Mouse (Mus musculus) right cerebral cortex, postnatal 10 days (tissue): Measurements from ENCODE around the gene Lbx2.

Experiments used
- DNase-seq, 2 experiments: peaks; one replicate each; pipeline ENCODE4 v3.0.0; 2021; ENCODE audit warnings: low spot score in 2 of 2

The Lbx2 gene

DNA sequence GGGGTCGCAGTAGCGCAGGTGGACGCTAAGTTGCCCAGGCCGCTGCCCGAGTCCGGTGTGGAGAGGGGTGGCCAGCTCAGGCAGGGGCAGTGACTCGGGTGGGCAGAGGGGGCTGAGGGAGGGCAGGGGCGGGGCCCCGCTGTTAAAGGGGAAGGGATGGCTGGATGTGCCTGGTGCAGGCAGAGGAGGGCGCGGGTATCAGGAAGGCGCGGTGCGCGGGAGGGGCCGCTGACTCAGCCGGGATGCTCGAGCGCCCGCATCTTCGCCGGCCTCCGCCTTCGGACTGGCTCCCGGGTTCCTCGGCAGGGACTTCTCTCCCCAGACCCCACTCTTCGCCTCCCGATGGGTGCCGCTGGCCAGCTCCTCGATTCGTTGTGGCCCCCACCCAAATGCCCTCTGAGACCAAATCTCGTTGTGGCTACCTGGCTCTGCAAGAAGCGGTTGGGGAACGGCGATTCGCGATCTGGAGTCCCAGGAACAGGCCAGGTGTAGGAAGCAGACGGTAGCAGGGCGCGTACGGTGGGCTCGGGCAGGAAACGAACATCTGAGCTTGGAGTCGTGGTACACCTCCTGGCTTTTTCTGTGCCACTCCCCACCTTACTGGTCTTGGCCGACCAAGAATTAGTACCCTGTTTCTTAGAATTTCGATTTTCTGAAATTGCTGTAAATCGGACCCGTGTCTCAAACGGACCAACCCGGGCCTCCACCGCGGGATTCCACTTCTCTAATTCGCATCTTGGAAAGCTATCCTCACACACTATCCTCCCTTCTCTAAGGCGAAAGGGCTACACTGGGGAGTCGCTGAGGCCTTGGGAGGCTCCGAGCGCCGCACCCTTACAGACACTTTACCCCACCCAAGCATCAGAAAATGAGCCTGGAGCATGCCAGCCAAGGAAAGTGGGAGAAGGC lies 15.6 kb upstream of the Lbx2 start:
- no peak for DNase-seq

DNA sequence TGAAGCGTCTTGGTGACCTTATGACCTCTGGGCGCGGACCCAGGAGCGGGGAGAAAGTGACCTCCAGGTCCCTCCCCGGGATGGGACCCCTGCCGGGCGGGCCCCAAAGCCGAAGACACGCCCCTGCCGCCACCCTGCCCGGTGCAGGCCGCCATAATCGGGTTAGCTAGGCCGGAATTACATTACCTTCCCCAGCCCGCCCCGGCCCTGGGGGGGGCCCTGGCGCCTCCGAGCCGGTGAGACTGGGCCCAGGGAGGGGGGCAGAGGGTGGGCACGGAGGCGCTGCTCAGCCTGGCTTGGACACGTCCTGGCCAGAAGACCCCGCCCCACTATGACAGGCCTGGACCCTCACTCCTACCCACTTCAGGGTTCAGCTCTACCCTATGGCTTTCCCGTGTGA lies 14.9 kb upstream of the Lbx2 start:
- no peak for DNase-seq

DNA sequence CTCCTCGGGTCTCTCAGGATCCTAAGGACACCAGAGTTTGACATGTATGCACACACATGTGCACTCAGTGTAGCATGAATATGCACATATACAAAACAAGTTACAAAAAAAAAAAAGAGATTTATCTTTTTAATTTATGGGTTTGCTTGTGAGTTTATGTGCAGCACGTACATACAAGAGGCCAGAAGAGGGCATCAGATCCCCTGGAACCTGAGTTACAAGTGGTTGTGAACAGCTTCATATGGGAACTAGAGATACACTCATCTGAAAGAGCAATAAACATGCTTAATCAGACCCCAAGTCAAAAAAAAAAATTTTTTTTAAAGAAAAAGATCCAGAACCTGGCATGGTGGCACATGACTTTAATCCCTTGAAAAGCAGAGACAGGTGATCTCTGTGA lies 11.2 kb upstream of the Lbx2 start:
- DNase-seq: no peak

DNA sequence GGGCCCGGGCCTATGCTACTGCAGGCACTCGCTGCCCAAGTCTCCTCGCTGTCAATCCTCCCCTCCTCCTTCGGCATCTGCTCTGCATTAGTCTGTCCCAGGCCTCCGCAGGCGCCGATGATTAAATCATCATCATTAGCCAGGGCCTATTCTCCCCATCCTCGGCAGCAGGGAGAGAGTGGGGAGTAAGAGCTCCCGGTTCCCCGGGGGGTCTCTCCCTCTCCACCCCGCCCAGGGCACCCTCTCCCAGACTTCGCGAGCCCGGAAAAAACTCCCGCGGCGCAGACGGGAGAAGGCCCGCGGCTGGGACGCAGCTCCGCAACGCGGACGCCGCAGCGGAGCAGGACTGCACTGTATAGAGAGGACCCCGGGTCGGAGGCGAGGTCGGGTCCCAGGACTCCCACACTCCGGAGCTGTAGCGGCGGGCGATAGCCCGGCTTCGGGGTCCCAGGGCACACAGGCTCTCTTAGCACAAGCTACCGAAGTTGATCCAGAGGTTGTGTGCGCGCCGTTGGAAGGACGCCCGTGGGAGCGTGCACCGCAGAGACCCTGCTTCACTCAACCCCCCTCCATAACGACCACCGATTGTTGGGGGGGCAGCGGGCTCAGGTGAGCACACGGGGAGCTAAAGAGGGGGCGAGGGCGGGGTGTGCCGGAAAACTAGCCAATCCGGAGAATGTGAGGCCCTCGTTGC lies 8.4 kb upstream of the Lbx2 start, which contains the start of gene Pcgf1:
TSS of gene Pcgf1 (plus strand) at position 240 of the 694 bp plus-strand sequence.
- DNase-seq: no peak

DNA sequence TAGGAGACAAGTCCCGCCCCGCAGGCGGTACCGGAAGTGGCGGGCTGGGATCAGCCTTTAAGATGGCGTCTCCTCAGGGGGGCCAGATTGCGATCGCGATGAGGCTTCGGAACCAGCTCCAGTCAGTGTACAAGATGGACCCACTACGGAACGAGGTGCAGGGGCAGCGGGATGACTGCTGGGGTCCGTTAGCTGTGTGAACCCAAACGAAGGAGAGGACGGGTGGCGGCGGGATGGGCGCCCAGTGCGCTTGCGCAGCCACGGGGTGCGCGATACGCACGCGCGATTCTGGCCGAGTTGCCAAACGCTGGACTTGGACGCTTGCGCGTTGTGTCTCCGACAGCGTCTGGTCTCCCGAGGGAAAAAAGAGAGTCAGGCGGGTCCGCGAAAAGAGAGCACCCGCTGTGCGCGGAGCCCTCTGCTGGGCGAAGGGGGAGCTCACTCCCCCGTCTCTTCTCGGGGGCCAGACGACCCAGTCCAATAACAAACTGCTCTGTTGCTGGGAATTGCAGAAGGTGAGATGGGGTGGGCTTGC lies 7.8 kb upstream of the Lbx2 start:
- peak; percentile 98 to 100 for DNase-seq

DNA sequence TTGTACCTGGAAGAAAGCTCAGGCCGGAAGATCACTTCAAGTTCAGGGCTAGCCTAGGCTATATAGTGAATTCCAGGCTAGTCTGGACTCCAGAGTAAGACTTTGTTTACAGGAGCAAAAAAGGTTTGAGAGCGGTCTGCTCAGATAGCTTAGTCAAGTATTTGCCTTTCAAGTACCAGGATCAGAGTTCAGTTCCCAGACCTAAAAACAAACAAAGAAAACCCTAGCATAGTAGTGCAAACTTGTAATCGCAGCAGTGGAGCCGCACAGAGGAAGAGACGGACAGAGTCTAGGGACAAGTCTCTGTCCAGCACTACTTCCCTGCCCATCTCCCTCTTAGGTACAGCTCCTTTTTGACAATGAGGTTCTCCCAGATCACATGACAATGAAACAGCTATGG lies 6.0 kb upstream of the Lbx2 start:
- DNase-seq: no peak

DNA sequence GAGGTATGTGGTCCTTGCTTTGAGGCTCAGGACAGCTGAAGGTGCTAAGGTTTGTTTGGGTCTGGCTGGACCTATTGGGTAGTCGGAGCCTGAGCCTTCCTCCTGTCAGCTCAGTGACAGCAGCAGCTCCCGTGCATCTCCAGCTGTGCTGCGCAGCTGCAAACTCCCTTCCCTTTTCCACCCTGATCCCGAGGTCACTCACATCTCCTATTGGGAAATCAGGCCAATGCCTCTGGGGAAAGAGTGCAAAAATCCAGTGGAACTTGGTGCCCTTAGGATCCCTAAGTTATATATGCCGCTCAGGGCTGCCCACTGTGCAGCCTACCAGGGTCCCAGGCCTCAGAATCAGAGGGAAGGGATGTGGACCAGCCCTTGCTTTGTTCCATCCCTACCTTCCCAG lies 2.7 kb upstream of the Lbx2 start:
- DNase-seq: no peak

DNA sequence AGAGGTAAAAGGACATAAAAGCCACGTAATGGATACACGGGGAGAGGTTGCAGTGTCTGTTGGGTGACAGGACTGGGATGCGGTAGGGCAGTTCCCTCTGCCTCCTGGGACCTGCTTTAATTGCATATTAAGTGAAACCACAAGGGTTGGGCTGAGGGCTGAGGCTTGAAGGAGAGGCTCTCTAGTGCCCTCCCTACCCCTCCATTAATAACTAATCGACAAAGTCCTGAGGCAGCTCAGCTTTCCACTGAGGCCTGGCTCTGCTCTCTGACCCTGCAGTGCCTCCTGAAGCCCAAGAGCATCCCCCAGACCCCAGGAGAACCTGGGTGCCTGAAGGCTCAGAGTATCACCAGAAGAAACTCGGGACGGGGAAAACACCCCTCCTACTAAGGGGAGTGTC lies 1.7 kb upstream of the Lbx2 start:
- DNase-seq: no peak

DNA sequence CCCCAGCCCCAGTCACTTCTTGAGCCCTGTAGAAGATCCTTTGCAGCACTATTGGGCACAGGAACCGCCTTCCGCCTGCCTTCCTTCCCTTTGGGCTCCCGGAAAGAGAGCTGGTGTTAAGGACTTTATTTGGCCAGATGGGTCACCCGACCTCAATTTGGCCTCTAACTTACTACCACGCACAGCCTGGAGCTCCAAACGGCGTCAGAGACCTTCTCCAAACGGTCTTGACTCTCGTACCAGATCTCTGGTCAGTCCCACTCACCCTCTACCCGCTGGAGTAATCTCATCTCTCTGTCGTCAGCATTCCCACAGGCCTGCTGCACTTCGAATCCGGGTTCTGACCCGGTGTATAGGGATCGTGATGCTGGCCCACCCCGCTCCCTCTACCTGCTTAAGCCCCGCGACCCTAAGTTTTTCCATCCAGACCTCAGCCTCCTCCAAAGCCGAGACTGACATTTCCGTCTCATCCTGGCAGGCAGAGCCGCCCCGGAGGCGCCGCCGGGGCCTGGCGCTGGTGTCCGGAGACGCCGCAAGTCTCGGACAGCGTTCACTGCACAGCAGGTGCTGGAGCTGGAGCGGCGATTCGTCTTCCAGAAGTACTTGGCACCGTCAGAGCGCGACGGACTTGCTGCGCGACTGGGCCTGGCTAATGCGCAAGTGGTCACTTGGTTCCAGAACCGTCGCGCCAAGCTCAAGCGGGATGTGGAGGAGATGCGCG lies 1.2 kb downstream of the Lbx2 start:
- DNase-seq: no peak

DNA sequence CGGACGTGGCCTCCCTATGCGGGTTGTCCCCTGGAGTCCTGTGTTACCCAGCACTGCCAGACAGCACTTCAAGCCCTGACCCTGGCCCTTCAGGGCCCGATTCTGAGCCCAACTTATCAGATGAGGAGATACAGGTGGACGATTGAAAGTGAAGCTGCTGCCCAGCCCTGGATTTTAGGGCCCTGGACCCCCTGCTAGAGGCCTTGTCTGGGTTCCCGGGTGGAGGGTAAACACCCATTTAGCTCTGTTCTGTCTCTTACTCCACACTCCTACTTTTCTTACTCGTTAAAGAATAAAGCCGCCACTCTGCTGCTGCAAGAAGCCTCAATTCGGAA lies 1.7 kb downstream of the Lbx2 start:
- no peak for DNase-seq

DNA sequence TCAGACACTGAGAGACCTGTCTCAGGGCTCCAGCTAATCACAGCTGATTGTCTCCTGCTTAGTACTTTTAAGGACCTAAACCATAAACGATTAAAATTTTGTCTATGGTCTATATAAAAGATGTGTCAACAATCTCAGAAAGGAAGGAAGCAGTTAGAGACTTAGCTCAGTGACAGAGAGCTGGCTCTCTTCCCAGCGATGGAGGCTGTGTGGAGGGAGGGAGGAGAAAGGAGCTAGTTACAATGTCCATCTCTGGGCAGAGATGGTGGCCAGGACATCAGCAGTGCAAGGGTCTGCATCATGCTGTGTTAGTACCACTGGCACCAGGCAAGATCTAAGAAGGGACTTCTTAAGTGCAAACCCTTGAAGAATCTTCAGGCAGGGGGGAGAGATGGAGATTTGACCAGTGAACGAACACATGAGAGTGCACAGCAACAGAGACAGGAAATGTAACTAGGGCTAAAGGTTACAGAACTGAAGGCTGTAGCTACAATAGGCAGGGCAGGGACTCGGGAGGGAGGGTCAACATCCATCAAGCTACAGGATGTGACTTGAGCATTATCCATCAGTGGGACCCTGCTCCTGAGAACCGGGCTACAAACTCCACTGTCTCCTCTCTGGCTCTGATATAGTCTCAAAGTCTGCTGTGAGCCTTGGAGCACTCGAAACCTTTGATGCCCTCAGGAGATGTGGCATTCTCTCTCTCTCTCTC lies 6.4 kb downstream of the Lbx2 start:
- DNase-seq: no peak

DNA sequence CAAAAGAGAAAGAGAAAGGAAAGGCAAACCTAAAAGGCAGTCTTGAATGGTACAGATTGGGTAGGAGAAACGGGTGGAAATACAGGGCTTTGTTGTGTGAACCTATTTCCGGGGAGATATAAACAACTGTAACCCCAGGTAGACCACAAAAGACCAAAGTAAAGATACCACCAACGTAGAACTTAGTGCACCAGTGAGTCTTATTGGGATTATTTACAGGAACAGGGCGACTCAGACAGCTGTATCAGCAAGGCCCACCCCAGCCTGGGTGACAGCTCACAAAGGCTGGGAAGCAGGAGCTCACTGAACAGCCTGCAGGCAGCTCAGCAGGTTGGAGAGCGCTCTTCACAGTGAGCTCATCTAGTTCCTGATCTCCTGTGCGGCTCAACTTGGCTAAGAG lies 9.8 kb downstream of the Lbx2 start:
- DNase-seq: no peak

DNA sequence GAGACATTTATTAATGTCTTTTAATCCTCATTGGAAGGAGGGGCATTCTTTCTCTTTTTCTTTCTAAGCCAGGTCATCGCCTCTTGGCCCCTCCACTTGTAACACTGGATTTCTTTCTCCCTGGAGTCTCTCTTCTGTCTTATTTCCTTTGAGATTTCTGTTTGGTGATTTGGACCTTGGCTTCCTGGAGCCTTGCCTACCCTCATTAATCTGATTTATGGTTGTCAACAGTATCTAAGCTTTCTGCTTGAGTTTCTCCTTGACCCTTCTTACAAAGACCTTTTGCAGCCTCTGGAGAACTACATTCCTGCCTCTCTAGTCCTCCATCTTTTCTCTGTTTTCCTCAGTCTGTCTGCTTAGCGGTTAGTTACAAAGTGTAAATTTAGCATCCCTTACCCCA lies 12.2 kb downstream of the Lbx2 start:
- DNase-seq: no peak

DNA sequence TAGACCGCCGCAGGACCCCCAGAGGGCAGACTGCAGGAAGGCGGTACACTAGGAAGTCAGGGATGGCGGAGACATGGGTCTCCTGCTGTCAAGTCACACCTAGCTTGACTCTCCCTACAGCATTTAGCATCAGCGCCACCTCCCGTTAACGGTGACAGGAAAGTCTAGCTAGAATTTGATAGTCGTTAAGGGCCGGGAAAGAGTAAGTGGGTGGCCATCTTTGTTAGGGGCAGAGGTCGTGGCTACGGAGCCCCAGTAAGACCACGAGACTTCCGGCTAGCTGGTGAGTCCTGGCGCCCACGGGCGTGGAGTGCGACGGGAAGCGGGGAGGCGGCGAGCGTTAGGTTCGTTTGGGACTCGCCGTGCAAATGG lies 15.1 kb downstream of the Lbx2 start, which contains the start of the genes Ccdc142 and Gm42688:
TSS of gene Ccdc142 (plus strand) at position 286 of the 372 bp plus-strand sequence.
TSS of gene Gm42688 (plus strand) at position 302 of the 372 bp plus-strand sequence.
- DNase-seq: peak; percentile 92 to 95

DNA sequence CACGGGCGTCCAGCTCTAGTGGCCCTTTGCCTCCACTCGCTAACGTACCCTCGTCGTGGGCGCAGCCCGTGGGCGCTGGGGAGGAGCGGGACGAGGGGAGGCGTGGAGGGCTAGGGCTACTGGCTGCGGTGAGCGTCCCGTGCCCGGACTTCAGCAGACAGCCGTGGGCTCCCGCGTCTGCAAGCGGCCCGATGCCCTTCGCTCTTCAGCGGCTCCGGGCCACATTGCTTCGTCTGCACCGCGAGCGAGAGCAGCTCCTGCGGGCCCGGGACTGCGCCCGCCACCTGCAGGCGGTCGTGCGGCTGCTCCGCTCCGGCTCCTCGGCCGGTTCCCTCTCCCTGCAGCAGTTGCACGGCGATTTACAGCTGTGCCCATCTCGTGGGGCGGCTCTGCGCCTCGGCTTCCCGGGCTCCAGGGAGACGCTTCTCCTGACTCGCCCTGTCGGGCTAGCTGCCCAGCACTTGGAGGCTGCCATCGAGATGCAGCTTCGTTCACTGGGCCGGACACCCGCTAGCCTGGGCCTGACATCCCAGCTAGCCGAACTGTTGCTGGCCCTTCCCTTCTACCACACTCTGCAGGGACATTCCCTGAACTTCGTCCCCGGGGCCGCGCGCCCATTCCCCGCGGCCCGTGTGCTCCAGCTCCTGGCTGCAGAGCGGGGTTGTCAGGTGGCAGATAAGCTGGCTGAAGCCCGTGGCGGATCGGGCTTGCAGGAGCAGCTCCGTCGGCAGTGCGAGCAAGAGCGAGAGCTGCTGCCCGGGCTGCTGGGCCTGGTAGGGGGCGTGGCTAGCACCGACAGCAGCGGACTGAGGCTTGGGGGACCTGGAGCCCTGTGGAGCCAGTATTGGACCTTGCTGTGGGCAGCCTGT lies 15.8 kb downstream of the Lbx2 start:
- peak; percentile 69 to 71 for DNase-seq

DNA sequence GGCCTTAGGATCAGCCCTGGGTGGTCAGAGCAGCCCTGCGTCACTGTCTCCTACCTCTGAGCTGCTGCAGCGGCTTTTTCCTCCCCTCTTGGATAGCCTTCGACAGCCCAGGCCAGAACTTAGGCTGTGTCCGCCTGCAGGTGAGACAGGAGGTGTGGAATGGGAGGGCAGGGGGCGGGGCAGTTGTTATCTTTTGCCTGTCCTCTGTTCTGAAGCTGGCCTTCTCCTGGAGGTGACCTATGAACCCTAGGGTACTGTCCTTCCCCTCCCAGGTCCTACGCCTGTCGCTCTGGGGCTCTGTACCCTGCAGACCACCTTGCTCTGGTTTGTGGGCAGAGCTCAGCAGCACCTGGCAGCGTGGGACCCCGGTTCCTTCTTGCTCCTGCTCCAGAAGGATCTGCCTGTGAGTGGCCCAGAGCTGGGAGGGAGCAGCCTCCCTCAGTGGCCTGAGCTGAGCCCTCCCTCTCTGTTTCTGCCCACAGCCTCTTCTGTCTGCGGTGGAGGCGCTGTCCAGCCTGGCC lies 17.0 kb downstream of the Lbx2 start:
- peak in 1 of 2 experiments; percentile 56 for DNase-seq

DNA sequence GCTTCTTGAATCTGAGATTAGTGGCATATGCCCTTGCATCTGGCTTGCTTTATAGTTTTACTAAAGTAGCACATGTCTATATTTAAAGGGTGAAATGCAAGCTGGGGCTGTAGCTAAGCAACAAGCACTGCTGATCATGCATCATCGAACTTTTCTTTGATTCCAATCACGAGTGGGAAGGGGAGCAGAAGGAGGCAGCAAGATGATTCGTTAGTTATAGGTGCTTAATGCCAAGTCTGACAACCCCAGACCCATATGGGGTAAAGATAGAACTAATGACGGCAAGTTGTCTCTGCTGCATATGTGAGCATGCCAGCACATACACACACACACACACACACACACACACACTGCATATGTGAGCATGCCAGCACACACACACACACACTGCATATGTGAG lies 18.0 kb downstream of the Lbx2 start:
- peak; percentile 60 to 84 for DNase-seq

DNA sequence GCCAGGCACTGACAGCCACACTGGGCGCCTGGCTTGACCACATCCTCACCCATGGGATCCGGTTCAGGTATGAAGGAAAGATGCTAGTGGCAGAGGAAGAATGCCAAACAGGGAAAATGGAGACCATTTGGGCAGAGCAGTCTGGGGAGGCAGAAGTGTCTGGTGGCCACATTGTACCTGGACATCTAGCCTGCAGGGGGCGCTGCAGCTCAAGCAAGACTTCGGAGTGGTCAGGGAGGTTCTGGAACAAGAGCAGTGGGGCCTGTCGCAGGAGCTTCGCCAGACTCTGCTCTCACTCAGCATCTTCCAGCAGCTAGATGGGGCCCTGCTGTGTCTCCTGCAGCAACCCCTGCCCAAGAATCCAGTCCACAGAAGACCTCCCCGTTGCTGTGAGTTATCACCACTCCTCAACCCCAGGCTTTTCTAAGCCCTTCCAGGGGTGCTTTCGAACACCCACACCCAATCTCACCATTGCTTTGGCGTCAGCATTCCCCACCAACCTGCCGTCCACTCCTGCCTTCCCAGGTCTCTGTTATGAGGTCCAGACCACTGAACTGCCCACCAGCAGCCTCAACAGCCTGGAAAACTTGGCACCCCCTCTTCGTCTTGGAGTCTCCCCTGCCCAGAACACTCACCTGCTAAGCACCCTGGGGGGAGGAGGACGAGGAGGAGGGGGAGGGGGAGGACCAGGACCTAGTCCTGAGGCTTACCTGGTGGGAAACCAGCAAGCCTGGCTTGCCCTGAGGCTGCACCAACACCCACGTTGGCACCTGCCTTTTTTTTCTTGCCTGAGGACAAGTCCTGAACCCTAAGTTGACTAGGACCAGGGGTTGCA lies 21.6 kb downstream of the Lbx2 start:
- DNase-seq: peak; percentile 75 to 76
